Mouse (Mus musculus) midbrain, postnatal 0 days (tissue): Measurements from ENCODE around the gene Cdh18. TPM values are rescaled to one million over a fixed set of nuclear protein-coding genes. Genes with fewer than 3 reads are reported as not detected.

Experiments used
- ATAC-seq: fragments of 200-750 bp; cut with Nextera tagmentation; 2 replicates; pipeline ENCODE4 v1.8.0; 2017; ENCODE audit warnings: moderate number of reproducible peaks, mild to moderate bottlenecking, moderate TSS enrichment, moderate library complexity; ENCODE audit not compliant: low FRiP score
- DNase-seq: peaks from one replicate; pipeline ENCODE4 v3.0.0-alpha.2; 2015; ENCODE audit warnings: low spot score
- H3K27ac ChIP-seq: fragments of 300-500 bp; sonication (generic); 2 replicates; pipeline ENCODE4 v1.5.1; 2014; ENCODE audit warnings: low read depth, mild to moderate bottlenecking, low read length, mixed read lengths
- H3K27me3 ChIP-seq: fragments of 300-500 bp; sonication (generic); 2 replicates; pipeline ENCODE4 v1.6.1; 2014; ENCODE audit warnings: low read length, control low read depth, mixed read lengths; ENCODE audit not compliant: insufficient read depth
- H3K36me3 ChIP-seq: fragments of 300-500 bp; sonication (generic); 2 replicates; pipeline ENCODE4 v1.6.1; 2014; ENCODE audit warnings: low read length, control low read depth, mixed read lengths; ENCODE audit not compliant: insufficient read depth
- H3K4me1 ChIP-seq: fragments of 300-500 bp; sonication (generic); 2 replicates; pipeline ENCODE4 v1.6.1; 2014; ENCODE audit warnings: mild to moderate bottlenecking, control low read depth, antibody characterized with exemption, low read length, mixed read lengths; ENCODE audit not compliant: insufficient read depth
- H3K4me2 ChIP-seq: fragments of 300-500 bp; sonication (generic); 2 replicates; pipeline ENCODE4 v1.6.1; 2014; ENCODE audit warnings: low read depth, mild to moderate bottlenecking, low read length, mixed read lengths; ENCODE audit not compliant: poor library complexity, severe bottlenecking
- H3K4me3 ChIP-seq: fragments of 300-500 bp; sonication (generic); 2 replicates; pipeline ENCODE4 v1.5.1; 2014; ENCODE audit warnings: low read depth, mild to moderate bottlenecking, low read length, moderate library complexity
- H3K9ac ChIP-seq: fragments of 300-500 bp; sonication (generic); replicated peaks from 2 replicates; pipeline ENCODE4 v1.6.1; 2014; ENCODE audit warnings: mild to moderate bottlenecking, low read length, moderate library complexity, mixed read lengths; ENCODE audit not compliant: poor library complexity, severe bottlenecking
- H3K9me3 ChIP-seq: fragments of 300-500 bp; sonication (generic); 2 replicates; pipeline ENCODE4 v1.6.1; 2016; ENCODE audit warnings: low read length, control low read depth
- CTCF ChIP-seq: IDR thresholded peaks from 2 replicates; pipeline ENCODE4 v1.5.1; 2016; ENCODE audit warnings: antibody characterized with exemption, mild to moderate bottlenecking
- WGBS: fragments of 180-500 bp; shearing (Covaris S2); extraction: QIAGEN DNeasy Blood & Tissue Kit; methylation state at CpG from one replicate; pipeline ENCODE4 v1.1.7; 2014; 5-methylcytosine and 5-hydroxymethylcytosine counted together
- polyA plus RNA-seq: library from polyadenylated mRNA; unstranded; fragments of >200 nt; fragmentation: Nextera tagmentation; extraction: Ambion mirVana; gene quantifications from 2 replicates; pipeline ENCODE4 v1.2.1, GENCODE M21; 2015
- total RNA-seq: library from RNA; depleted of rRNA; stranded (reverse); fragments of >200 nt; gene quantifications from 2 replicates; pipeline ENCODE4 v1.2.3, GENCODE M21; 2014

Cdh18 gene
- total and polyA plus RNA-seq, 2 experiments from 2014 or later: 11.6 to 52.8 TPM

GRCm38 (mm10) chr15:23418158-23418557 lies 869.3 kb downstream of the Cdh18 start:
- Histone ChIP-seq H3K4me2 (no peak overlapping the region), H3K9ac (no peak overlapping the region), H3K9me3 (no peaks in the 10 kb centered on the region), H3K27ac (no peak overlapping the region), H3K4me1 (no peaks in the 10 kb centered on the region), H3K36me3 (no peaks in the 10 kb centered on the region), H3K4me3 (no peak overlapping the region), H3K27me3 (no peaks in the 10 kb centered on the region)
- DNase-seq (no peak), ATAC-seq (no peak)
- no peak for TF ChIP-seq CTCF

GRCm38 (mm10) chr15:23420010-23420409 lies 871.2 kb downstream of the Cdh18 start:
- DNase-seq (peak; percentile 57), ATAC-seq (no peak)
- Histone ChIP-seq H3K4me2 (no peak overlapping the region), H3K9me3 (no peaks in the 10 kb centered on the region), H3K4me1 (no peaks in the 10 kb centered on the region), H3K9ac (no peak overlapping the region), H3K4me3 (no peak overlapping the region), H3K27ac (no peak overlapping the region), H3K36me3 (no peaks in the 10 kb centered on the region), H3K27me3 (no peaks in the 10 kb centered on the region)
- 81% methylated on average over 3 of the region's 3 CpGs for WGBS
- TF ChIP-seq CTCF: no peak

GRCm38 (mm10) chr15:23430021-23430420 lies 881.2 kb downstream of the Cdh18 start:
- 87% methylated on average over 5 of the region's 5 CpGs for WGBS
- Histone ChIP-seq H3K27me3 (no peaks in the 10 kb centered on the region), H3K36me3 (no peaks in the 10 kb centered on the region), H3K4me2 (no peak overlapping the region), H3K9ac (no peak overlapping the region), H3K9me3 (no peaks in the 10 kb centered on the region), H3K4me1 (no peaks in the 10 kb centered on the region), H3K27ac (no peak overlapping the region), H3K4me3 (no peak overlapping the region)
- no peak for ATAC-seq
- DNase-seq: no peak
- TF ChIP-seq CTCF: no peak

DNA sequence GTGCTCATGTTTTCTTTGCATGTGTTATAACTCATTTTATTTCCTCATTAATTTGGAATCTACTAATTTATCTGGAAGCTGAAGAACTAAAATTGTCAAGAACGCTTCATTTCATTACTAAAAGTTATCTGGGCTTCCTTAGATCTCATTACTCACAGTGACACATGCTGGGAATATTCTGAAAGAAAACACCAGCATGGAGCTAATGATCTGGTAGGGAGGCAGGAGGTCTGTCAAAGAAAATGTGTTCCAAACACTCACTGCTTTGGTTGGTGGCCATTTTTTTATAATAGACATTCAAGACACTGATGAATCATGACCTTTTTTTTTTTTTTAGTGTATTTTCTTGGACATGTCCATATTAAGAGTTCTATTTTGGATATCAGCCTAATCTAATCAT lies 899.7 kb downstream of the Cdh18 start:
- ATAC-seq (no peak), DNase-seq (peak; percentile 18)
- Histone ChIP-seq H3K4me2 (no peak overlapping the region), H3K4me3 (no peak overlapping the region), H3K36me3 (no peaks in the 10 kb centered on the region), H3K9me3 (no peaks in the 10 kb centered on the region), H3K27me3 (no peaks in the 10 kb centered on the region), H3K4me1 (no peaks in the 10 kb centered on the region; the same call in 1 of the 2 replicates), H3K9ac (no peak overlapping the region), H3K27ac (no peak overlapping the region)
- no peak for TF ChIP-seq CTCF
- 70% methylated on average over 1 of the region's 1 CpGs for WGBS

GRCm38 (mm10) chr15:23452098-23452625 lies 903.3 kb downstream of the Cdh18 start:
- Histone ChIP-seq H3K36me3 (no peaks in the 10 kb centered on the region), H3K4me1 (no peaks in the 10 kb centered on the region; the same call in 1 of the 2 replicates), H3K27me3 (no peaks in the 10 kb centered on the region), H3K4me3 (peak overlapping the region; percentile 26; the same call in 1 of the 2 replicates), H3K4me2 (peak overlapping the region; percentile 37), H3K27ac (peak overlapping the region; percentile 59), H3K9ac (peak overlapping the region; percentile 25; the same call in 1 of the 2 replicates), H3K9me3 (no peaks in the 10 kb centered on the region)
- DNase-seq (peak; percentile 62), ATAC-seq (0 out of 2 replicates have a peak, but pooled peaks have one; percentile 34)
- no peak for TF ChIP-seq CTCF
- 7% methylated on average over 9 of the region's 9 CpGs for WGBS

GRCm38 (mm10) chr15:23453331-23453730 lies 904.5 kb downstream of the Cdh18 start:
- Histone ChIP-seq H3K36me3 (no peaks in the 10 kb centered on the region), H3K4me2 (no peak overlapping the region), H3K9ac (no peak overlapping the region), H3K4me1 (no peaks in the 10 kb centered on the region; the same call in 1 of the 2 replicates), H3K27ac (no peak overlapping the region), H3K27me3 (no peaks in the 10 kb centered on the region), H3K9me3 (no peaks in the 10 kb centered on the region), H3K4me3 (no peak overlapping the region)
- no peak for DNase-seq
- no peak for ATAC-seq
- WGBS: 77% methylated on average over 6 of the region's 6 CpGs
- no peak for TF ChIP-seq CTCF
